Mouse (Mus musculus) macrophage (primary cell): ENCODE data around the gene Pla2g1b. TPM values are rescaled to one million over a fixed set of nuclear protein-coding genes. Genes with fewer than 3 reads are reported as not detected.
A peak's percentile ranks its signal among the peaks of the same experiment; 100 is the strongest.
"Not testable (repeated sequence)": the region's sequence is repeated elsewhere in the genome, so short reads cannot be mapped to it uniquely, and the experiment has no call there.

Experiments used
- H3K27ac ChIP-seq: fragments of 350-480 bp; formaldehyde crosslinking; 2 replicates; pipeline ENCODE4 v1.9.0; 2021
- H3K36me3 ChIP-seq: fragments of 350-480 bp; formaldehyde crosslinking; 2 replicates; pipeline ENCODE4 v1.9.0; 2021; ENCODE audit errors: inconsistent target
- H3K4me3 ChIP-seq: fragments of 350-480 bp; formaldehyde crosslinking; 2 replicates; pipeline ENCODE4 v1.9.0; 2021; ENCODE audit errors: inconsistent target
- H3K79me2 ChIP-seq: fragments of 350-480 bp; formaldehyde crosslinking; 2 replicates; pipeline ENCODE4 v1.9.0; 2021; ENCODE audit errors: inconsistent target
- WGBS: methylation state at CpG from one replicate; pipeline ENCODE4 v1.1.7; 2026; ENCODE audit warnings: inconsistent platforms; ENCODE audit not compliant: missing documents; 5-methylcytosine and 5-hydroxymethylcytosine counted together
- polyA plus RNA-seq: library from polyadenylated mRNA; stranded (reverse); fragments of 250-400 nt; gene quantifications from 3 replicates; pipeline ENCODE4 v1.2.4, GENCODE M21; 2018; ENCODE audit warnings: inconsistent platforms

The Pla2g1b gene
- polyA plus RNA-seq, 1 experiment from 2014 or later: not detected

DNA sequence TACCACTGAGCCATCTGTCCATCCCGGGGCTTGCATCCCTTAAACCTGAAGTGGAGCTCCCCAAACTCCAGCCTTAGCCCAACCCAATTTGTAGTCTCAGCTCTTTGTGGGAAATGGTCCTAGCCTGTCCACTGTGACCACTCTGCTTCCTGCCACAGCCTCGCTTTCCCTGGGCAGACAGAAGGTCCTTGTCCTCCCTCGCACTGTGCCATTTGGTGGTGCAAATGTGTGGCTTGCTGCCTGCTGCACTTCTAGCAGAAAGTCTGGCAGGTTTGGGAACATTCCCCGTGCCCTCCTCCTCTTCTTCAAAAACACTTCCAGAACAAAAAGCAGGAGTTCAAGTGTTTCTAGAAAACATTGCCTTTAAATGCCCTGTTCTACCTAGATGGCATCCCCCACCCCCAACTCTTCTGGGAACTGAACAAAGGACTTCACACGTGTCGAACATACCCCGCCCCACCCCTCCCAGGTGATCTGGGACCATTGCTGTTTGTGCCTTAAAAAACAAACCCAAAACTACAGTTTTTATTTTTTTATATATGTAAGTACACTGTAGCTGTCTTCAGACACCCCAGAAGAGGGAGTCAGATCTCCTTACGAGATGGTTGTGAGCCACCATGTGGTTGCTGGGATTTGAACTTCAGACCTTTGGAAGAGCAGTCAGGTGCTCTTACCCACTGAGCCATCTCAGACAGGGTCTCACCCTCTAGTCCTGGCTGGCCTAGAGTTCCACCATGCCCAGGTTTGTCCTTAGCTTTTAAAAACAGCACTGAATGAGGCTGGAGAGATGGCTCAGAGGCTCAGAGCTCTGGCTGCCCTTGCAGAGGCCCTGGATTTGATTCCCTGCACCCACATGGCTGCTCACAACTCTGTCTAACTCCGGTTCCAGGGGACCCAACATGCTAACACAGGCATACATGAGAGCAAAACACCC lies 32.5 kb downstream of the Pla2g1b start:
- H3K4me3 ChIP-seq: no peak overlapping the region
- H3K36me3 ChIP-seq: no peaks in the 10 kb centered on the region
- H3K27ac ChIP-seq: no peak overlapping the region
- H3K79me2 ChIP-seq: no peaks in the 10 kb centered on the region
- WGBS: 87% methylated on average over 9 of the region's 9 CpGs

DNA sequence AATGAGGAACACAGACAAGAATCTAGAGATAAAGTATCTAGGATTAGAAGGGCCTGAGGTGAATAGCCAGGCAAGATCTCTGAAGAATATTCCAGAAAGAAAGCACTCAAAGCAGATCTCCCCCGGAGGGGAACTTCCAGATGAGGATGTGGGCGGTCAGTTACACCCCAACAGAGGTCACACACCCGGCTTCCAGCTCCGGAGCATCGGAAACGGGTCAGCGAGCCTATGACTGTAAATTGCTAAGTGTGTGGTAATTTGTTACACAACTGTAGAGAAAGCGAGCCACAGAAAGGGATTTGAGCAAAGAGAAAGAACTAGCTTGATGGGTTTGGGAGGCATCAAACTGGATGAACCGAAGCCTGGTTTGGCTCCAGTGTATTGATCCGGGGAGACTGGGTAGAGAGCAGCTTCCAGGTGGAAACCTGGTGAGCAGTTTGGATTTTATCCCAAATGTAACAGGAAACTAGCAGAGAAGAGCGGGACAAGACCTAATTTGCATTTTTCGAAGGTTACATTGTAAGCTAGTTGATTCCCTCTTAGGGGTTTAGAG lies 34.4 kb downstream of the Pla2g1b start:
- no peaks in the 10 kb centered on the region for H3K79me2 ChIP-seq
- 40% methylated on average over 12 of the region's 12 CpGs for WGBS
- no peaks in the 10 kb centered on the region for H3K36me3 ChIP-seq
- H3K4me3 ChIP-seq: no peak overlapping the region
- H3K27ac ChIP-seq: peak overlapping the region; percentile 74

DNA sequence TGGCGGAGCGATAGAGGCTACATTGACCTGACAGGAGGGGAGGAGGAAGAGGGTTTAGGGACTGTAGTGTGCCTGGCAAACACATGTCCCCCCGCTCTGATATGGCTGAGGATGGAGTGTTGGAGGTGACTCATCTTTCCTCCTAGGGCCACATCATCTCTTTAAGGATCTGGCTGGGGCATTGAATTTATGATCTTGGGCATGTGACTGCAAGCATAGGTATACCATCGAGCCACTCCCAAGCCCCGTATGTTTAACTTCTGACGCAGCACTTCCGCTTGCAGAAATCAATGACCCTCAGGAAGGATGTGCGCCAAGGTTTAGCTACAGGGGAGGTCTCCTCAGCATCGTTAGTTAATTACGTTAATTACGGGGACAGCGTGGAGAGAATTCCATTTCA lies 37.0 kb downstream of the Pla2g1b start:
- WGBS: 80% methylated on average over 12 of the region's 12 CpGs
- H3K79me2 ChIP-seq: peaks cover 13% of the 10 kb centered on the region
- H3K36me3 ChIP-seq: no peaks in the 10 kb centered on the region
- no peak overlapping the region for H3K4me3 ChIP-seq
- H3K27ac ChIP-seq: no peak overlapping the region

DNA sequence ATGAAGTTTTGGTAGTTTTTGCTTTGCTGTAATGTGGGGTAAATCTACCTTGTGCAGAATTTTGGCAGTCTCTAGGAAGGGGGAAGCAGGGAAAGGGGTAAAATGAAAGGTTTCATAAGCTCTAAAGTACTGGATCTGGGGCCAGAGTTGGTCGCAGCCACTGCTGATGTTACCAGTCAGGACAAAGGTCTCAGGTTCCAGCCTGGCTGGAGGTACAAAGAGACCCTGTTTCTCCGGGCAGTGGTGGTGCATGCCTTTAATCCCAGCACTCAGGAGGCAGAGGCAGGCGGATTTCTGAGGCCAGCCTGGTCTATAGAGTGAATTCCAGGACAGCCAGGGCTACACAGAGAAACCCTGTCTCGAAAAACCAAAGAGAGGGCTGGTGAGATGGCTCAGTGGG lies 39.6 kb downstream of the Pla2g1b start:
- H3K36me3 ChIP-seq, H3K27ac ChIP-seq, H3K4me3 ChIP-seq: not testable (repeated sequence)
- 77% methylated on average over 4 of the region's 4 CpGs for whole genome bisulfite sequencing
- peaks cover 39% of the 10 kb centered on the region for H3K79me2 ChIP-seq

GRCm38 (mm10) chr5:115506454-115507201 lies 40.6 kb downstream of the Pla2g1b start, which contains the start of gene Pxn:
Gene Pxn (plus strand): TSS chr5:115506676.
- H3K4me3 ChIP-seq: peak within 1 kb of the TSS; percentile 76
- under 1% methylated on average over 61 of the region's 74 CpGs for WGBS
- H3K79me2 ChIP-seq: peaks cover 49% of the 10 kb centered on the region
- H3K27ac ChIP-seq: peak within 1 kb of the TSS; percentile 61
- no peaks in the 10 kb centered on the region for H3K36me3 ChIP-seq

DNA sequence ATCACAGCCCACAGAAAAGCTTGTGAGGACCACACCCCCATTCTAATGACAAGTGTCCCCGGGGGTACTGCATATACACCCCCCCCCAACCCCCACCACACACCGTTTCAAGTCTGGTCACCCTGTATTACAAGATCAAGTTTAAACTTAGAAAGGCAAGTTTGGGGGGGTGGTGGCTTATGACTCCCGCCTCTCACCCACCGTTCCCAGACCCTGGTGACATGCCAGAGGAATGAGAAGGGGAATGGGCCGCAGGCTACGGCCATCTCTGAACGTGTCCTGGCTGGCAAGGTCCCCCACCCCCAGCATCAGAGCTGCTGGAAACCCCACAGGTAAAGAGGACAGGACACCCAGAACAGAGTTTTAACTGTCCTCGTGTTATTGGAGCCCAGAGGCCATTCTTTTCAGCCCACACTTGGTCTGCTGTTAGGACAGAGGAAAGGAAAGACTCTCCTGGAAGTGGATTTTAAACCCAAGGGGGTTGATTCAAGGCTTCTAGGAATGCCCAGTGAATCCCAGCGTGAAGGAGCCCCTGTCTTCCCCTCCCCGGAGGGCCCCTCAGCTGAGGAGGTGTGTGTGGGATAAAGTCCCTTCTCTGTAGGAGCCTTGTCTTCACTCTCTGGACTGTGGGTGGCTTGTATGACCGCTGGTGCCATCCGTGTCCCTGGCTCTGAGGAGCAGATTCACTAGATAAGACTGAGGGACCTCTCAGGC lies 41.4 kb downstream of the Pla2g1b start:
- peaks cover 57% of the 10 kb centered on the region for H3K79me2 ChIP-seq
- peak overlapping the region; percentile 76 for H3K4me3 ChIP-seq
- no peaks in the 10 kb centered on the region for H3K36me3 ChIP-seq
- peak overlapping the region; percentile 61 for H3K27ac ChIP-seq
- WGBS: 6% methylated on average over 12 of the region's 12 CpGs

- 42% methylated on average over 18 of the region's 18 CpGs for WGBS
- Histone ChIP-seq H3K79me2 (peaks cover 65% of the 10 kb centered on the region), H3K4me3 (peak overlapping the region; percentile 76), H3K27ac (peak overlapping the region; percentile 61), H3K36me3 (no peaks in the 10 kb centered on the region)
Measured at GRCm38 (mm10) chr5:115507981-115508858, 42.2 kb downstream of the Pla2g1b start.

GRCm38 (mm10) chr5:115508859-115509147 lies 42.7 kb downstream of the Pla2g1b start:
- Histone ChIP-seq H3K4me3 (peak overlapping the region; percentile 76), H3K27ac (peak overlapping the region; percentile 61), H3K36me3 (no peaks in the 10 kb centered on the region), H3K79me2 (peaks cover 71% of the 10 kb centered on the region)
- WGBS: 45% methylated on average over 10 of the region's 10 CpGs

DNA sequence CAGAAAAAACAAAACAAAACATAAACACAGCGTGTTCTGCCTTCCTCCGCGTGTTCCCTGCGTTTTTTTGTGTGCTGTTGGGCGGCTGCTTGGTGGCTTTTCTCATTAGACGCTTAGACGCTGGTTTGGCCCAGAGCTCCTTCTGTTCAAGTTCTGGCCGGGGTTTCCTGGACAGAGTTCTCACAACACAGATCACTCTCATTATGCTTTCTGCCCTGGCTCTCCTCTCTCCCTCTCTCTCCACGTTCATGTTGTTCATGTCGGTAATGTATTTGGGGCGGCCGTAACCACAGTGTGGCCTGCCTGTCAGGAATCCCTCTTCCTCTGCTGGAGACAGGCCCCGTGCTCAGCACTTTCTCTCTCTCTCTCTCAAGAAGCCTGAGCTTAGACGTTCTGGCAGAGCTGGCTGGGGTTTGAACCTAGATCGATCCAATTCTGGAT lies 43.3 kb downstream of the Pla2g1b start:
- peaks cover 76% of the 10 kb centered on the region for H3K79me2 ChIP-seq
- no peaks in the 10 kb centered on the region for H3K36me3 ChIP-seq
- peak overlapping the region; percentile 76; the same call in 1 of the 2 replicates for H3K4me3 ChIP-seq
- 7% methylated on average over 15 of the region's 15 CpGs for WGBS
- H3K27ac ChIP-seq: peak overlapping the region; percentile 61

GRCm38 (mm10) chr5:115509790-115510689 lies 44.0 kb downstream of the Pla2g1b start:
- Histone ChIP-seq H3K36me3 (no peaks in the 10 kb centered on the region), H3K79me2 (peaks cover 83% of the 10 kb centered on the region), H3K4me3 (peak overlapping the region; percentile 76; the same call in 1 of the 2 replicates), H3K27ac (peak overlapping the region; percentile 61)
- 57% methylated on average over 15 of the region's 15 CpGs for WGBS

GRCm38 (mm10) chr5:115512375-115512774 lies 46.3 kb downstream of the Pla2g1b start:
- Histone ChIP-seq H3K79me2 (peaks cover 90% of the 10 kb centered on the region), H3K27ac (no peak overlapping the region), H3K4me3 (no peak overlapping the region), H3K36me3 (no peaks in the 10 kb centered on the region)
- WGBS: 72% methylated on average over 7 of the region's 7 CpGs

DNA sequence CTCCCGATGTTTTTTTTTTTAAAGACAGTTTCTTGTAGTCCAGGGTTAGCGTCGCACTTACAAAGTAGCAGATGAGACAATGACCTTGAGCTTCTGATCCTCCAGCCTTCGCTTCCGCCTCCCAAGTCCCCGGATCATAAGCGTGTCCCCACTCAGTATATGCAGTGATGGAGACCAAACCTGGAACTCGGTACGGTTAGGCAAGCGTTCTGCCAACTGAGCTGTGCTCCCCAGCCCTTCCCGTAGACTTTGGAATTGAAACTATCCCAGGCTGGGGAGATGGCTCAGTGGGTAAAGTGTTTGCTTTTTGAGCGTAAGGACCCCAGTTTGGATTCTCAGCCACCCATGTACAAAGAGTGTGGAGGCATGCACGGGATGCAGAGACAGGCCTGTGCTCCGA lies 47.2 kb downstream of the Pla2g1b start:
- Histone ChIP-seq H3K27ac (no peak overlapping the region), H3K4me3 (no peak overlapping the region), H3K36me3 (no peaks in the 10 kb centered on the region), H3K79me2 (peaks cover 90% of the 10 kb centered on the region)
- 96% methylated on average over 14 of the region's 14 CpGs for WGBS

- Histone ChIP-seq H3K36me3 (no peaks in the 10 kb centered on the region), H3K27ac (no peak overlapping the region), H3K79me2 (peaks cover 90% of the 10 kb centered on the region), H3K4me3 (no peak overlapping the region)
- 86% methylated on average over 16 of the region's 16 CpGs for WGBS
Measured at GRCm38 (mm10) chr5:115513721-115514120, 47.7 kb downstream of the Pla2g1b start.
